Mouse (Mus musculus) stomach, embryonic 15.5 days (tissue): Measurements from ENCODE around the gene Ptpn9. TPM values are rescaled to one million over a fixed set of nuclear protein-coding genes. Genes with fewer than 3 reads are reported as not detected.
"Not testable (repeated sequence)": the region's sequence is repeated elsewhere in the genome, so short reads cannot be mapped to it uniquely, and the experiment has no call there.

Experiments
- ATAC-seq: fragments of 200-750 bp; cut with Nextera tagmentation; 2 replicates; pipeline ENCODE4 v1.8.0; 2017; ENCODE audit warnings: low read depth, moderate number of reproducible peaks, moderate TSS enrichment; ENCODE audit not compliant: insufficient read depth, low FRiP score
- H3K27ac ChIP-seq: fragments of 300-500 bp; sonication (generic); 2 replicates; pipeline ENCODE4 v1.5.1; 2015; ENCODE audit warnings: mild to moderate bottlenecking, inconsistent platforms
- H3K27me3 ChIP-seq: fragments of 300-500 bp; sonication (generic); replicated peaks from 2 replicates; pipeline ENCODE4 v1.6.1; 2015; ENCODE audit warnings: inconsistent platforms
- H3K36me3 ChIP-seq: fragments of 300-500 bp; sonication (generic); 2 replicates; pipeline ENCODE4 v1.6.1; 2015; ENCODE audit warnings: inconsistent platforms
- H3K4me1 ChIP-seq: fragments of 300-500 bp; sonication (generic); 2 replicates; pipeline ENCODE4 v1.6.1; 2015; ENCODE audit warnings: inconsistent platforms
- H3K4me2 ChIP-seq: fragments of 300-500 bp; sonication (generic); 2 replicates; pipeline ENCODE4 v1.6.1; 2015; ENCODE audit warnings: mild to moderate bottlenecking, inconsistent platforms
- H3K4me3 ChIP-seq: fragments of 300-500 bp; sonication (generic); replicated peaks from 2 replicates; pipeline ENCODE4 v1.5.1; 2015; ENCODE audit warnings: inconsistent platforms
- H3K9ac ChIP-seq: fragments of 300-500 bp; sonication (generic); 2 replicates; pipeline ENCODE4 v1.6.1; 2015; ENCODE audit warnings: inconsistent platforms
- H3K9me3 ChIP-seq: fragments of 300-500 bp; sonication (generic); 2 replicates; pipeline ENCODE4 v1.6.1; 2016; ENCODE audit warnings: inconsistent platforms
- WGBS: fragments of 180-500 bp; shearing (Covaris S2); methylation state at CpG from one replicate; pipeline ENCODE4 v1.1.7; 2015; 5-methylcytosine and 5-hydroxymethylcytosine counted together
- polyA plus RNA-seq: library from polyadenylated mRNA; unstranded; fragments of >200 nt; fragmentation: Nextera tagmentation; extraction: Ambion mirVana; gene quantifications from 2 replicates; pipeline ENCODE4 v1.2.1, GENCODE M21; 2015

The Ptpn9 gene
- polyA plus RNA-seq, 1 experiment from 2014 or later = 18.3 TPM

DNA sequence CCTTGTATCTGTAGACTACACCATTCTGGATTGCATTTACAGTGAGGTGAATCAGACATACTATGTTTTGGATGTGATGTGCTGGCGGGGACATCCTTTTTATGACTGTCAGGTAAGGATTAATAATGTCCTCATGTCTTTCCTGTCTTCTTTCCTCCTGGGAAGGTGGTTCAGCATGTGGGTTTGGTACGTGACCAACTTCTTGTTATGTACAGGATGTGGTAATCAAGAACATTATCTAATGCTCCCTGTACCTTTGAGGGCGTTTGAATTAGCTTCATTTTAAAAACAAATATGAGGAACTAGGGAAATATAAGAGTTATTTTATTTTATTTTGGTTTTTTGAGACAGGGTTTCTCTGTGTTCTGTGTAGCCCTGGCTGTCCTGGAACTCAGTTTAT, 19.5 kb upstream of the Ptpn9 start:
- no peak for ATAC-seq
- H3K4me1 ChIP-seq = no peaks in the 10 kb centered on the region
- H3K9ac ChIP-seq = no peak overlapping the region
- no peak overlapping the region for H3K4me2 ChIP-seq
- H3K36me3 ChIP-seq = peaks cover 4% of the 10 kb centered on the region; the same call in 1 of the 2 replicates
- 78% methylated on average over 3 of the region's 3 CpGs for WGBS
- H3K9me3 ChIP-seq = no peaks in the 10 kb centered on the region
- no peak overlapping the region for H3K27ac ChIP-seq
- H3K27me3 ChIP-seq = no peaks in the 10 kb centered on the region
- no peak overlapping the region for H3K4me3 ChIP-seq

DNA sequence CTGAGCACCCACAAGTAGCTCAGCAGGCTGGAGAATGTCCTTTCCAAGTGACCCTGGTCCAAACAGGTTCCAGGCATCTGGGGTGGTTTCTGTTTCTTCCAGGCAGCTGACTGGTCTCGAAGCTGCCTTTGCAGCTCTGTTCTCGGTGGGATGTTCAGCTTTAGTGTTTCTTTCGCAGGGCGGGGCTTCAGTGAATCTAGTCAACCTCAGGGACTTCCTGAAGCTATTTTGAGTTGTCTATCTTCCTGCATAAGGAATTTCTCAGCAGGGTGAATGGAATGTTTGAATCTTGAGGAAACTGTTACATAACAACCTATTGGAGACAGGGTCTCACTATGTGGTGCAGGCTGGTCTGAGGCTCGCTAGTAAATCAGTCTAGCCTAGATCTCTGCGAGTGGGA, 14.5 kb upstream of the Ptpn9 start:
- Histone ChIP-seq H3K4me3 (no peak overlapping the region), H3K4me2 (no peak overlapping the region), H3K27ac (no peak overlapping the region), H3K9me3 (no peaks in the 10 kb centered on the region), H3K27me3 (no peaks in the 10 kb centered on the region), H3K36me3 (peaks cover 7% of the 10 kb centered on the region; the same call in 1 of the 2 replicates), H3K9ac (no peak overlapping the region), H3K4me1 (no peaks in the 10 kb centered on the region)
- 87% methylated on average over 6 of the region's 6 CpGs for WGBS
- ATAC-seq = no peak

DNA sequence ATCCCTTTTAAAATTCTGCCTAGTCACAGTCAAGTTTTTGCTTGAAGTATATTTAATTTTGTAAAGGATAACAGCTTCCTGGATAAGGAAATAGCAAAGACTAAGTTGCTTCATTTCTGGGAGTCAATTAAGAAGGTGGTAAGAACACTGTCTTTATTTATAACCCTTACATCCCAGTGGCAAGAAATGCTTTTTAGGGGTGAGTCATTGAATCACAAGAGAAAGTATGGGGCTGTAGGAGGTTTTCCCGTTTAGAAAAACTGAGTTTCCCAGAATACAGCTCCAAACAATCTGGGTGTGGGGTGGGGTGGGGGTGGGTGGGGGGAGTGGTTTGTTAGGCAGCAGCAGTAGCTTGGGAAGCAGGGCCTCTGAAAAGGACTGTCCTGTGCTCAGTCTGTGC, 13.2 kb upstream of the Ptpn9 start:
- no peak for ATAC-seq
- Histone ChIP-seq H3K9me3 (no peaks in the 10 kb centered on the region), H3K36me3 (peaks cover 7% of the 10 kb centered on the region; the same call in 1 of the 2 replicates), H3K4me2 (no peak overlapping the region), H3K27me3 (no peaks in the 10 kb centered on the region), H3K9ac (no peak overlapping the region), H3K27ac (no peak overlapping the region), H3K4me1 (no peaks in the 10 kb centered on the region), H3K4me3 (no peak overlapping the region)
- 64% methylated on average over 1 of the region's 1 CpGs for WGBS

DNA sequence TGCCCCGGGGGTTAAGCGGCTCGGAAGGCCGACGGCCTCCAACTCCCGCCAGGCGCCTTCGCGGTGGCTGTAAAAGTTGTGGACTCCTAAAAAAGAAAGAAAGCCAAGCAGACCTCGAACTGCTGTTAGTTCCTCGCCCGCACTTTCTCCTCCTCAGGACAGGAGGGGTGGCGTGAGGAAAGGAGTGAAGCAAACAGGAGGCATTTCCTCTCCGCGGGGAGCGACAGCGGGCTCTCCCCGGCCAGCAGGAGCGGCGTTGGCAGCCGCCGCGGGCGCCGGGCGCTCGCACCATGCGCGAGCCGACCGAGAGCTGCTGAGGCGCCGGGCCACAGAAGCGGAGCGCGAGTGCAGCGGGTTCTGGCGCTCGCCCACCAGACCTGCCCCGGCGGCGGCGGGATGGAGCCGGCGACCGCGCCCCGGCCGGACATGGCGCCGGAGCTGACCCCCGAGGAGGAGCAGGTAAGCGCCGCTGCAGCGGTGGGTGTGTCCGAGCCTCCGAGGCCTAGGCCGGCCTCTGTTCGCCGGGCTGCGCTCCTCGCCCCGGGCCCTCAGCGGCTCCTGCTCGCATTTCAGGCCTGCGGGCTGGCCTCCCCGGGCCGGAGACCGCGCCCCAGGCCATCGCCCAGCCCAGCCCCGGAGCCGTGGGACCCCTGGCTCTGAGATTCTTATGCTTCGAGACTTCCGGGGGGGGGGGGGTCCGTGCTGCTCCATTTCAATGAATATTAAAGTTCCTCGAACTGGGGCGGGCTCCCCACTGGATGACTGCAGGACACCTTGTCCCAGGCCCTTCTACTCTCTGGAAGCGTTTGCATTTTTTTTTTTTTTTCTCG, 690 bp downstream of the Ptpn9 start:
- 0% methylated on average over 79 of the region's 80 CpGs for WGBS
- peak overlapping the region; percentile 89 for H3K4me3 ChIP-seq
- peak; percentile 57 for ATAC-seq
- H3K36me3 ChIP-seq = no peaks in the 10 kb centered on the region
- H3K9ac ChIP-seq = peak overlapping the region; percentile 92
- no peaks in the 10 kb centered on the region for H3K27me3 ChIP-seq
- no peaks in the 10 kb centered on the region for H3K9me3 ChIP-seq
- peak overlapping the region; percentile 74 for H3K4me2 ChIP-seq
- H3K4me1 ChIP-seq = peaks cover 5% of the 10 kb centered on the region; the same call in 1 of the 2 replicates
- peak overlapping the region; percentile 91 for H3K27ac ChIP-seq

DNA sequence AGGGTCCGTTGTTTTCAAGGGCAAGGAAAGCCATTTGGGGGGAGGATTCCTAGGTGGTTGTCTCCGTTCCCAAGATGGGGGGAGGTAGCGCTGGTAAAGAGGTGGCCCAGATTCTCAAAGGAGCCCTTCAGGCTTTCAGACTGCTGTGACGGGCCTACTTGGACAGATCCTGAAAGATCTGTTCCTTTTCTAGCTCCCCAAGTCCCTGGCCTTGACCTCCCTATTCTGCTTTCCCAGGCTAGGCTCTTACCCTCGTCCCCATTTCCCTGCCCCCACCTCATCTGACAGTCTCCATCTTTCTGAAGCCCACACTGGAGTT, 1.3 kb downstream of the Ptpn9 start:
- no peaks in the 10 kb centered on the region for H3K9me3 ChIP-seq
- H3K4me2 ChIP-seq = peak overlapping the region; percentile 74
- H3K36me3 ChIP-seq = no peaks in the 10 kb centered on the region
- WGBS = 0% methylated on average over 5 of the region's 5 CpGs
- peak overlapping the region; percentile 89 for H3K4me3 ChIP-seq
- peak overlapping the region; percentile 92 for H3K9ac ChIP-seq
- H3K27ac ChIP-seq = peak overlapping the region; percentile 91
- H3K27me3 ChIP-seq = no peaks in the 10 kb centered on the region
- H3K4me1 ChIP-seq = peaks cover 5% of the 10 kb centered on the region; the same call in 1 of the 2 replicates
- ATAC-seq = no peak

DNA sequence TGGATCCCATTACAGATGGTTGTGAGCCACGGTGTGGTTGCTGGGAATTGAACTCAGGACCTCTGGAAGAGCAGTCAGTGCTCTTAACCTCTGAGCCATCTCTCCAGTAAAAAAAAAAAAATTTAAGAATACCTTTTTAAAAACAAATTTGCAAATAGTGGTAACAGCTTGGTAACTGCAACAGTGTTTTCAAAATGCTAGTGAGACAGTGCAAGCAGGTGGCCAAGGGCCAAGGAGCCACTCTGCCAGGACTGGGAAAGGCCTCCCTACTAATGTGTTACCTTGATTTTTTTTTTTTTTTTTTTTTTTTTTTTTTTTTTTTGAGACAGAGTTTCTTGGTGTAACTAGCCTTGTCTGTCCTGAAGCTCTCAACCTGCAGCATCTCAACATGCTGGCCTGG, 2.5 kb downstream of the Ptpn9 start:
- WGBS = 84% methylated on average over 1 of the region's 1 CpGs
- not testable (repeated sequence) for H3K4me2 ChIP-seq, H3K9ac ChIP-seq, H3K4me1 ChIP-seq, H3K36me3 ChIP-seq, H3K27me3 ChIP-seq, H3K27ac ChIP-seq, ATAC-seq, H3K9me3 ChIP-seq, H3K4me3 ChIP-seq

DNA sequence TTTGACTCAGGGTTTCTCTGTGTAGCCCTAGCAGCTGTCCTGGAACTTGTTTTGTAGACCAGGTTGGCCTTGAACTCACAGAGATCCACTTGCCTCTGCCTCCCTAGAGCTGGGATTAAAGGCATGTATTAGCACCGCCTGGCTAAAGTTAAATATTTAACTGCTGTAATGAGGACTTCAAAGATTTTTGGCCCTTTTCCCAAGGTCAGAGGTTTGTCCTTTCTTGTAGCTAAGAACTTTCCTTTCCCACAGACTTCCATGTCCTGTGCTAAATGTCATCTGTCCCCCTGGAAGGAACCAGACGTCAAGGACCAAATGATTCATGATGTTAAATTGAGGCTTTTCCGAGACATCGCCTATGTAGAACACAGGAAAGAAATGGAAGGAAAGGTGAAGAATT, 8.3 kb downstream of the Ptpn9 start:
- H3K9me3 ChIP-seq = no peaks in the 10 kb centered on the region
- H3K9ac ChIP-seq = no peak overlapping the region
- H3K4me3 ChIP-seq = no peak overlapping the region
- WGBS = 55% methylated on average over 4 of the region's 4 CpGs
- H3K27me3 ChIP-seq = no peaks in the 10 kb centered on the region
- no peaks in the 10 kb centered on the region for H3K4me1 ChIP-seq
- ATAC-seq = no peak
- no peak overlapping the region for H3K4me2 ChIP-seq
- H3K36me3 ChIP-seq = no peaks in the 10 kb centered on the region
- no peak overlapping the region for H3K27ac ChIP-seq

DNA sequence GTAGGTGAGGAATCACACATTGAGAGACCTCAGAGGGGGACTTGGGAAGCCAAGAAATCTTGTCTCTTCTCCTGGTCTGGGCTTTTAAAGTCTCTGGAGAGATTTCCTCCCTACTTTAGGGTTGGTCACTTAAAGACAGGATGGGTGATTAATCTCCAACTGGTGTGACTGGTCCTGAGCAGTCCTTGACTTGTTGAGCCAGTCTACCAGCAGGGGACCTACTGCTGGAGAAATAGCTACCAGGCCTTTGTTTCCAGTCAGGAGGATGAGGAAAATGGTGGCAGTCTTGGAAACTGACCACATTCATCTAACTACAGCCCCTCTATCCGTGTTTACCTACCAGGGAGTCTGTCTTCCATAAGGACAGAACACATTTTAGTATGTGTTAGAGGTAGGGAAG, 17.7 kb downstream of the Ptpn9 start:
- H3K4me2 ChIP-seq = no peak overlapping the region
- WGBS = 71% methylated on average over 1 of the region's 1 CpGs
- H3K36me3 ChIP-seq = peaks cover 6% of the 10 kb centered on the region
- H3K9me3 ChIP-seq = no peaks in the 10 kb centered on the region
- ATAC-seq = no peak
- H3K4me3 ChIP-seq = no peak overlapping the region
- H3K27me3 ChIP-seq = no peaks in the 10 kb centered on the region
- H3K4me1 ChIP-seq = no peaks in the 10 kb centered on the region
- no peak overlapping the region for H3K27ac ChIP-seq
- no peak overlapping the region for H3K9ac ChIP-seq

DNA sequence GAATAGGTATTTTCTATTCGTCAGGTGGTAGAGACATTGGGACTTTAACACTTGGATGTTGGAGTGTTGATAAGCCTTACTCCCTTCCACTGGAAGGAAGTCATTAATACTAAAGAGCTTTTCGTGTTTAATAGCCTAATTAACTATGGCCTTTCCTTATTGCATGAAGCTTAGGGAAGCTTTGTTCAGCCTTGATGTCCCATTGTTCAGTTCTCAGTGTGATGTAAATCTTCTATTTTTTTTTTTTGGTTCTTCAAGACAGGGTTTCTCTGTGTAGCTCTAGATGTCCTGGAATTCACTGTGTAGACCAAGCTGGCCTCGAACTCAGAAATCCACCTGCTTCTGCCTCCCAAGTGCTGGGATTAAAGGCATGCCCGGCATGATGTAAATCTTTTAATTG, 18.2 kb downstream of the Ptpn9 start:
- H3K27me3 ChIP-seq = no peaks in the 10 kb centered on the region
- no peaks in the 10 kb centered on the region for H3K9me3 ChIP-seq
- 93% methylated on average over 4 of the region's 4 CpGs for WGBS

DNA sequence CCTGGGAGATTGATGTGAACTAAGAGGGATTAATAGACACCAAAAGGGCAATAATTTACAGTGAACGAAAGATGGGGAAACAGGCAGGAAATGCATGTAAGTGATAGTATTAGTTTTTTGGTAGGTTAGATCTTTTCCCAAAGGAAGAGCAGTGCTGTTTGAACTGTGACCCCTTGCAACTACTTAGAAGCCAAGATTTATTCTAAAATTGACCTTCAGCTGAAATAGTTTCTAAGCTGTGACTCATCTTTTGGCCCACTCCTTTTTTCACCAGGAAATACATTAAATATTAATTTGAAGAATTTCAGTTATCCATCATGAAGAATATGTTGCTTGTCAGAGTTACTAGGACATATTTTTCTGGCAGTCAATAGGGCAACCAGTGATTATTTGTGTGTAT, 19.0 kb downstream of the Ptpn9 start:
- Histone ChIP-seq H3K9ac (no peak overlapping the region), H3K4me2 (no peak overlapping the region), H3K36me3 (peaks cover 6% of the 10 kb centered on the region), H3K4me3 (no peak overlapping the region), H3K27me3 (no peaks in the 10 kb centered on the region), H3K27ac (no peak overlapping the region), H3K9me3 (no peaks in the 10 kb centered on the region), H3K4me1 (no peaks in the 10 kb centered on the region)
- WGBS = 84% methylated on average over 1 of the region's 1 CpGs
- ATAC-seq = no peak

More for the DNA sequence above, 18.2 kb downstream of the Ptpn9 start:
- Histone ChIP-seq H3K4me2 (no peak overlapping the region), H3K36me3 (peaks cover 6% of the 10 kb centered on the region), H3K4me1 (no peaks in the 10 kb centered on the region), H3K27ac (no peak overlapping the region), H3K9ac (no peak overlapping the region), H3K4me3 (no peak overlapping the region)
- no peak for ATAC-seq

DNA sequence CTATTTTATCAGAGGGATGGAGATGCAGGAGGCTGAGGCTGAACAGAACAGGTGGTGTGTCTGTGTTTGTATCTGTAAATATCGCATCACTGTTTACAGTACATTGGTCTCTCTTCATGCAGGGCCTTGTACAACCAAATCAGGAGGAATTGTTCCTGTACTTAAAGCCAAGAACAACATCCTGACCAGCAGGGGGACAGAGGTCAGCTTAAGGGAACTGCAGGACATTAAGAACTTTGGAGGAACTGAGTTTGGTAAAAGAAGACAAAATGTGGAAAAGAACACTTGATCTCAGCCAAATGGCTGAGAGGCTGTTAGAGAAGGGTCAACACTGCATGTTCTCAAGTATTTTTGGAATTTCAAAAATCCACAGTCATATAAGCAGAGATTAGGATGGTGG, 20.0 kb downstream of the Ptpn9 start:
- Histone ChIP-seq H3K4me1 (no peaks in the 10 kb centered on the region), H3K9ac (no peak overlapping the region), H3K9me3 (no peaks in the 10 kb centered on the region), H3K27me3 (no peaks in the 10 kb centered on the region), H3K4me3 (no peak overlapping the region), H3K4me2 (no peak overlapping the region), H3K27ac (no peak overlapping the region), H3K36me3 (peaks cover 6% of the 10 kb centered on the region)
- ATAC-seq = no peak
- 83% methylated on average over 1 of the region's 1 CpGs for WGBS

DNA sequence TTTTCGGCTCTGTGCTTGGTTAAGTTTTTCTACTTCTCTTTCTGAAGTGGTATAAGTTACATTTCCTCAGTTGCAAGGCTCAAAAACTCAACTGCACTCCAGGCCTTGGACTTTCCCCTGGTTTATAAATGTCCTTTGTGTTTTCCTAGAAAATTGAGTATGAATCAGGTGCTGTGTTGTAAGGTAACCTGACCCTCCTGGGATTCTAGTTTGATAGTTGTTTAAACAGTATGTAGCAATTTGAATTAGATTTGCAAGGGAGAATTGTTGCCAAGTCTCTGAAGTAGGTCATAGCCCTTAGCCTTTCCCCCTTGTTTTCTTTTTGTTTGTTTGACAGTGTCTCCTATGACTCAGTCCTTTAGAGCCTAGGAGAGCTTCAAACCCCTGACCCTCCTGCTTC, 22.9 kb downstream of the Ptpn9 start:
- H3K9me3 ChIP-seq = no peaks in the 10 kb centered on the region
- WGBS = 91% methylated on average over 1 of the region's 1 CpGs
- H3K36me3 ChIP-seq = peaks cover 11% of the 10 kb centered on the region
- H3K27ac ChIP-seq = no peak overlapping the region
- no peak overlapping the region for H3K4me2 ChIP-seq
- no peak overlapping the region for H3K4me3 ChIP-seq
- H3K4me1 ChIP-seq = no peaks in the 10 kb centered on the region
- no peak for ATAC-seq
- no peaks in the 10 kb centered on the region for H3K27me3 ChIP-seq
- H3K9ac ChIP-seq = no peak overlapping the region

DNA sequence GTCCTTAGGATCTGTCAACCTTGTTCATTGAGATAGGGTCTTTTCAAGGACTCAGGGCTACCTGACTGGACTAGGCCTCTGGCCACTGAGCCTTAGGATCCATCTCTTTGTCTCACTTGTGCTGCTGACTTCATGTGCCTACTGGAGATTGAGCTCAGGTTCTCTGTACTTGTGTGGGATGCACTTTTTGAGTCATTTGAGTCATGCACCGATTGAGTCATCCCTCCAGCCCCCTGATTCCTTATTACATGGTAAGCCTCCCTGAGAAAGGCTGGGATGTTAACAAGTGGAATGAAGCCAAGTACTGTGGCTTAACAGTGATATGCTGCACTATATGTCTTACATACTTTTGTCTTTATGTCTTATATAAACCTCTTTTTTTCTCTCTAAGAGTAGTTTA, 37.0 kb downstream of the Ptpn9 start:
- Histone ChIP-seq H3K27ac (no peak overlapping the region), H3K36me3 (peaks cover 16% of the 10 kb centered on the region), H3K9ac (no peak overlapping the region), H3K4me2 (no peak overlapping the region), H3K4me1 (no peaks in the 10 kb centered on the region), H3K9me3 (no peaks in the 10 kb centered on the region), H3K4me3 (no peak overlapping the region), H3K27me3 (no peaks in the 10 kb centered on the region)
- ATAC-seq = no peak
- WGBS = 93% methylated on average over 1 of the region's 1 CpGs
